Mouse (Mus musculus): Measurements from ENCODE around the gene H2-Oa. TPM values are rescaled to one million over a fixed set of nuclear protein-coding genes. Genes with fewer than 3 reads are reported as not detected.

H2-Oa gene
- total RNA-seq (2021) = not detected

- no peak for DNase-seq
Observed at GRCm38 (mm10) chr17:34092197-34092875, at the start of gene H2-Oa. Gene H2-Oa, plus strand, starts transcription at chr17:34092340.

DNA sequence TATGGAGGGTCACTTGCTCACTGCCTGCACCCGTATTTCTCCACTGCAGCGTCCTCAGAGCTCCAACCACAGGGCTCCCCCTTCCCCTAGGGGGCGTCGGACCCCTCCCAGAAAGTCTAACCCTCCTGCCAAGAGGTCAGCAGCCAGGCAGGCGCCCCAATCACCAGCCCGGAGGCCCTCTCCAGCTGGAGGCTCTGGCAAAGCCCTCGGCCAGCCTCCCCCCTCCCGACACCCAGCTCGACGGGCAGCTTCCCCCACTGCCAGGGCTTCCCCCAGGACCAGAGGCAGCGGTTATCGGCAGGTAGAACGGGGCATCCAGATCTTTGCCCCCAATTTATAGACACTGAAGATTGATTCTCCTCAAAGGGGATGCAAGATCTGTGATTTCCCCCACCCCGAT is 46.2 kb upstream of the H2-Oa start:
- no peak for DNase-seq

GRCm38 (mm10) chr17:34047404-34048050 is 44.6 kb upstream of the H2-Oa start:
- no peak for DNase-seq

DNA sequence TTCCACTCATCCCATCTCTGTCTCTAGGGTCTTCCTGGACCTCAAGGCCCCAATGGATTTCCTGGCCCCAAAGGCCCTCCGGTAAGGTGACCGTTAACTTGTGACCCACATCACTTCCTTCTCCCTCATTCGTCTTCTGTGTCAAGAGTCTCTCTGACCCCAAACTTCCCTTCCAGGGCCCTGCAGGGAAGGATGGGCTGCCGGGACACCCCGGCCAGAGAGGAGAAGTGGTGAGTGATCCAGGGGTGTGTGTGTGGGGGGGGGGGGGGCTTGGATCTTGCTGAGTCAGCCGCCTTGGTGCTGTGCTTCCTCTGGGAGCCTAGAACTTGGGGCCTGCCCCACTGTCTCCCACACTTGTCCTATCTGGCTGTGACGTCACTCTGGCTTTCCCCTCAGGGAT is 34.9 kb upstream of the H2-Oa start:
- DNase-seq = no peak

GRCm38 (mm10) chr17:34068864-34069263 is 23.3 kb upstream of the H2-Oa start:
- no peak for DNase-seq

- DNase-seq = no peak
Observed at GRCm38 (mm10) chr17:34072091-34072490, 20.0 kb upstream of the H2-Oa start.

DNA sequence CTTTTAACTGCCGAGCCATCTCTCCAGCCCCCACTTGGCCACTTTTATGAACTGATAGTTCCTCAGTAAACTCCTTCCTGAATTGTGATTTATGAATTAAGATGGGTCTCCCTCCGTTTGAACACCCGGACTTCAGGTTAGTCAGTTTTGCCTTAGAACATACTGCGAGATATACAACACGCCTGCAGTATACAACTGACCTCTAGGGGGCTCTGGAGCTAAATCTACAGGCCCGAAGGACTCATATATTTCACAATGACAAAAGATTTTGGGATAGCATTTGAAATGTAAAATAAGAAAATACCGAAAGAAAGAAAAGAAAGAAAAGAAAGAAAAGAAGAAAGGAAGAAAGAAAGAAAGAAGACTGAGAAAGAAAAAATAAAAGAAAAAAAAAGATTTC is 16.9 kb upstream of the H2-Oa start:
- DNase-seq = peak; percentile 80

- peak; percentile 80 for DNase-seq
Observed at GRCm38 (mm10) chr17:34077549-34077948, 14.6 kb upstream of the H2-Oa start.

- no peak for DNase-seq
Observed at GRCm38 (mm10) chr17:34078148-34078547, 14.0 kb upstream of the H2-Oa start.

DNA sequence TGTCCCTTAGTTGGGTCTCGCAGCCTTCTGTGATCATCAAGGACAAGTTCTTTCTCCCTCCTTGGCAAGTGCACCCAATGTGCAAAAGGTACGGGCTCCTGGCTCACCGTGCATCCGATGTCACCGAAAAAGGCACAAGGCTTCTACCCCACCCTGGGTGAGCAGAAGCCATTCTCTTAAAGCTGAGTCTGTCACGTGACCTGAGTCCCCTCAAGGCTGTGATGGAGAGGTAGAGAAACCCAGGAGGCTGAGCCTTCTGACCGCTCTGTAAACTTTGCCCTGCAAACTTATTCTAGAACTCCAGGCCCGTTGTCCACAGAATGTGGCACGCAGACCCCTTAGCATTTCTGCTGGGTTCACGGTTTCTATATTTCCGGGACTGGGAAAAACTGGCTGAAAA is 13.1 kb upstream of the H2-Oa start:
- no peak for DNase-seq

GRCm38 (mm10) chr17:34079621-34080020 is 12.5 kb upstream of the H2-Oa start:
- peak; percentile 28 for DNase-seq

GRCm38 (mm10) chr17:34083104-34083503 is 9.0 kb upstream of the H2-Oa start:
- no peak for DNase-seq

GRCm38 (mm10) chr17:34087386-34087785 is 4.8 kb upstream of the H2-Oa start:
- no peak for DNase-seq

- no peak for DNase-seq
Observed at GRCm38 (mm10) chr17:34088124-34088523, 4.0 kb upstream of the H2-Oa start.

DNA sequence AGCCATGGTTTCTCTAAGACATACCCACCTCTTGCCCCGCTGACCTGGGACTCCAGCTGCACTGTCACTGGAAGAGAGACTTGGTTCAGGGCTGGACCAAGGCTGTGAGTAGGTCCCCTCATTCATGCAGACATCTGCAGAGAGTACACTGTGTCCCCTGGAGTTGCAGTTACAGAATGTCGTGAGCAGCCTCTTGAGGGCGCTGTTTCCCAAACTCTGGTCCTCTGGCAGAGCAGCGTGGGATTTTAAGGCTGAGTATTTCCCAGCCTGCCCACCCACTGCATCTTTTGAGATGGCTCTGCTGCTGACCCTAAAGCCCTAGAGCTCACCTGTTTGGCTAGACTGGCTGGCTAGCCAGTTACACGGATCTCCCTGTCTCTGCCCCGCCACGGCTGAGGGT is 1.2 kb upstream of the H2-Oa start:
- peak; percentile 32 for DNase-seq

DNA sequence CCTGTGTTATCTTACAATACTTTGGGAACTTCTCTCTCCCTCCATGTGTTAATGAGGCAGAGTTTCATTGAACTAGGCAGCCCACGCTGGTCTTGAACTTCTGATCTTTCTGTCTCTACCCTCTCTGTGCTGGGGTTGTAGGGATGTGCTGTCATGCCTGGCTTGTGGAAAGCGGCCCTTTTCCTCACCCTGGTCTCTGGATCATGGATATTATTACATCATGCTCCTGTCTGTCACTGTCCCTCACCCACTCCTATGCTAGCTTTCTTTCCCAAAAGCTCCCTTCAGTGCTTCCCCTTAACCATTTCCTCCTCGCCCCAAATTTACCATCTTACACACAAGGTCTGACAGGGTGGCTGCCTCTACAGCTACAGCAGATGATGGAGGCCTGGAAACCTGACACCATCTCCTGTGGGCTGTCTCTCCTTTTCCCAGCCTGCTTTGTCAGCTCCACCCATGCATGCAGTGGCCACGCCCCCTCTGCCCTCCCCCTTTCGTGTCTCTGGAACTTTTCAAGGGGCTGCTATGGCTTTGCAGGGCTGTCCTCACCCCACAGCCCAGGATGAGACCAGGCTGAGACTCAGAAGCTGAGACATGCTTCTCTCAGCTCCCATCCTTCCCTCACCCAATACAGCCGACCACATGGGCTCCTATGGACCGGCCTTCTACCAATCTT is 1.2 kb downstream of the H2-Oa start:
- DNase-seq = peak; percentile 47

GRCm38 (mm10) chr17:34094283-34095035 is 2.3 kb downstream of the H2-Oa start:
- DNase-seq = no peak

DNA sequence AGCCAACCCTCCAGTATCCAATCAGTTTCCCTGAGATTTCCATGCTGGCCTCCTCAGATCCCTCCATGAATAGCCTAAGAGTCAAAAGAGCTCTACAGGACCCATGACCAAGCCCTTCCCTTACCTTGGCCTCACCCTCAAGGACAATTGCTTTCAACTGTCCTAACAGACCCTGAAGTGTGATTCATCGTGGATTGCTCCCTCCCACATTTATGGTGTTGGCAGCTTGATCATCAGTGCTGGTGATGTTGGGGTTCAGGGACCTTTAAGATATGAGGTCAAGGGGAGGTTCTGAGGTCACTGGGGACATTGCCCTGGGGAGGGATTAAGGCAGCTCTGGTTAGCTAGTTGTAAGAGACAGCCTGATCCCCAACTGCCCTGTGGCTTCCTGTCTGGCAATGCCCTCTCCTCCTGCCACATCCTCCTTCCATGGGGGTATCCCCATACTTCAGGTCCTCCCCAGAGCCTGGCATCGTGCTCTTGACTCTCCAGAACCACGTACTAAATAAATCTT is 4.4 kb downstream of the H2-Oa start:
- DNase-seq = no peak

GRCm38 (mm10) chr17:34097272-34097671 is 5.1 kb downstream of the H2-Oa start:
- DNase-seq = no peak

DNA sequence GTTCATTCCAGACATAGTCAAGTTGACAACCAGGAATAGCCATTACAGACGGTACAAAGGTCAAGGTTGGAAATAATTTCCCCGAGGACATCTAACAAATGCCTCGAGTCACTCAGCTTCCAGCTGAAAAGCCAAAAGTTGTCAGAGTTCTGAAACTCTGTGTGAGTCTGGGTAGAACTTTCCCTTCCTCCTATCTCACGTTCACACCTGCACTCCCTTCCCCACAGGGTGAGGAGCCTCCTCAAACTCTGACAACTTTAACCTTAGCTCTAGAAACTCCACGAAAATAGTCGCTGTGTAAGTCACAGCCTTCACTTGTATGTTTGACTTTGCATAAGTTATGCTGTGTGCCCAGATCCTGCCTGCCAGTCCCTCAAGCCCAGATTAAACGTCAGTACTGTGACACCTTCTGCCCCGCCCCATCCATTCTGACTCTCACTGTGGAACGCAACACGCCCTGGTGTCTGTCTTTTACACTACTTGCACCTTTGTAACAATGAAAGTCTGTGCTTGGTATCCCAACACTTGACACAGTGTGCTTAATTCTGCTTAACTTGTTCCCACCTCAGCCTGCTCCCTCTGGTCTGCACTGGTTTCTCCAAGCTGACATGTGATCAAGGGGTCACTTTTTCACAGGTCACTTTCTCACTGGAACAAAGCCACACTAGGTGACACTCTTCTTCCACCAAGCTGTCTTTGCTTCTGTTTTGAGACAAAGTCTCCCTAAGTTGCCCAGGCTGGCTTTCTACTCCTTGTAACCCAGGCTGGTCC is 6.8 kb downstream of the H2-Oa start:
- no peak for DNase-seq

DNA sequence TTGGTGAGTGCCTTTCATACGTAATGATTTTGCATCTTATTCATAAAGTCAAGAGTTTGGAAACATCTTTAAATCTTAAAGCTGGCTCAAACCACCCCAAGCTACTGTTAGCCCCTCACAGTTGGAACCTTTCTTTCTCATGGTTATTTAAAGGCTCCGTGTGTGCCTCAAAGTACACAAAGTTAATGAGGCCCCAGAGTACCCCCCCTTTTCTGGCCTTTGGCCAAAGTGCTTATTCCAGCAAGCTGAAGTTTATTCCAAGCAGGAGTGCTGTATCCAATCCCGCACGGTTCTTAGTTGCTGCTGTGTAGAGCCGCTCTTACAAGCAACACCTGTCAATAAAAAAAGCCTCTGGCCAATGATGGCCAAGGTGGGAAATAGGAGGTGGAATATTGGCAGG is 7.4 kb downstream of the H2-Oa start:
- DNase-seq = no peak

- DNase-seq = no peak
Observed at GRCm38 (mm10) chr17:34101185-34101584, 9.0 kb downstream of the H2-Oa start.
